Mouse (Mus musculus) bone marrow macrophage, adult 2 months (primary cell): Measurements from ENCODE around the gene Dnmt3a.

Source experiments
- CTCF ChIP-seq: IDR thresholded peaks from 2 replicates; pipeline ENCODE4 v1.5.1; 2012; ENCODE audit warnings: low read depth, mild to moderate bottlenecking, low read length, moderate library complexity
- POLR2A ChIP-seq: IDR thresholded peaks from 2 replicates; pipeline ENCODE4 v1.6.1; 2012; ENCODE audit warnings: mild to moderate bottlenecking, low read depth, low read length, borderline replicate concordance

DNA sequence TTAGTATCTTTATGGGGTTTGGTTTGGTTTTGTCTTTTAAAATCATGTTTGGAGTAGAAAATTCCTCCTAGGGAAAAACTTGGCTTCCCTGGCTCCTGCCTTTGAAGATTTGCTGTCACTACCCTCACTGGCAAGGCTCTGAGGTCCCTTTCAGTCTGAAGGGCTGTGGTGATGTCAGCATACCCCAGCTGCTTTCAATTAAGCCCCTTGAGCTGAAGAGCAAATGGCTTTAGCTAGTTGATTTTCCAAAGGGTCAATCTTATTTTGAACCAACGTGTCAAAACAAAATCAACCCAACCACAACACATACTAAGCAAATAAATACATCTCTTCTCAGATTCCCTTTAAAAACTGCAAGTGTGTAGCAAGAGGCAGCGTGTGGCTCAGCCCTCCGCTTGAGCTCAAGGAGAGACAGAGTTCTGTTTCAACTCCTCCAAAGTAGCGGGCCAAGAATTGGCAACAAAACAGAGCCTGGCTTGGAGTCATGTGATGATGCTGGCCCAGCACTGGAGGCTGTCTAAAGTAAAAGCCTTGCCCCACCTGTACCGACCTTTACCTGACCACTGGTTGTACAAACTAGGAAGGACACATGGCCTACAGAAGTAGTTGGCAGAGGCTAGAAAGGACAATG, 17.3 kb upstream of the Dnmt3a start:
- no peak for TF ChIP-seq CTCF
- TF ChIP-seq POLR2A: no peak
